Mouse (Mus musculus) adipose tissue, adult 10 weeks (tissue): ENCODE measurements around the gene Map4k5. TPM values are rescaled to one million over a fixed set of nuclear protein-coding genes. Genes with fewer than 3 reads are reported as not detected.

Experiments used
- polyA plus RNA-seq: library from polyadenylated mRNA; stranded (reverse); fragments of 350-450 nt; fragmentation: Illumina TruSeq; extraction: RNeasy Lipid Tissue Mini Kit (QIAGEN cat#74804); gene quantifications from one replicate; pipeline ENCODE4 v1.2.3, GENCODE M21; 2014; ENCODE audit warnings: low read depth, low replicate concordance

Map4k5 gene
- 18.1 TPM for polyA plus RNA-seq

GRCm38 (mm10) chr12:69892371-69893251 is at the start of gene Map4k5, which contains the start of gene Atl1:
Gene Map4k5 (minus strand): TSS chr12:69893200.
Gene Atl1 (plus strand): TSS chr12:69892614.

GRCm38 (mm10) chr12:69790530-69791505 is 102.2 kb downstream of the Map4k5 start, which contains the start of gene Cdkl1:
Gene Cdkl1 (minus strand): TSS chr12:69791267.

Other genes starting within 250 kb of the Map4k5 start
- 29.3 TPM for gene Sos2, start 211.3 kb downstream of the Map4k5 start, polyA plus RNA-seq
- gene L2hgdh, start 168.3 kb downstream of the Map4k5 start, polyA plus RNA-seq: 11.1 TPM
- 21.8 TPM for gene Atp5s, start 168.2 kb downstream of the Map4k5 start, polyA plus RNA-seq
- 1.5 TPM for gene Cdkl1, start 101.9 kb downstream of the Map4k5 start, polyA plus RNA-seq
- gene Atl1, start 586 bp downstream of the Map4k5 start, polyA plus RNA-seq: 3.7 TPM
- 43.2 TPM for gene Sav1, start 93.8 kb upstream of the Map4k5 start, polyA plus RNA-seq
- gene Nin, start 220.5 kb upstream of the Map4k5 start, polyA plus RNA-seq: 6.2 TPM